Mouse (Mus musculus): ENCODE results near the gene Tmem178b.
A peak's percentile ranks its signal among the peaks of the same experiment; 100 is the strongest.

Gene Tmem178b

GRCm38 (mm10) chr6:39917729-39918128 is 44.7 kb downstream of the Tmem178b start:
- no peak for DNase-seq (ENCODE audit: low read depth, low spot score)

DNA sequence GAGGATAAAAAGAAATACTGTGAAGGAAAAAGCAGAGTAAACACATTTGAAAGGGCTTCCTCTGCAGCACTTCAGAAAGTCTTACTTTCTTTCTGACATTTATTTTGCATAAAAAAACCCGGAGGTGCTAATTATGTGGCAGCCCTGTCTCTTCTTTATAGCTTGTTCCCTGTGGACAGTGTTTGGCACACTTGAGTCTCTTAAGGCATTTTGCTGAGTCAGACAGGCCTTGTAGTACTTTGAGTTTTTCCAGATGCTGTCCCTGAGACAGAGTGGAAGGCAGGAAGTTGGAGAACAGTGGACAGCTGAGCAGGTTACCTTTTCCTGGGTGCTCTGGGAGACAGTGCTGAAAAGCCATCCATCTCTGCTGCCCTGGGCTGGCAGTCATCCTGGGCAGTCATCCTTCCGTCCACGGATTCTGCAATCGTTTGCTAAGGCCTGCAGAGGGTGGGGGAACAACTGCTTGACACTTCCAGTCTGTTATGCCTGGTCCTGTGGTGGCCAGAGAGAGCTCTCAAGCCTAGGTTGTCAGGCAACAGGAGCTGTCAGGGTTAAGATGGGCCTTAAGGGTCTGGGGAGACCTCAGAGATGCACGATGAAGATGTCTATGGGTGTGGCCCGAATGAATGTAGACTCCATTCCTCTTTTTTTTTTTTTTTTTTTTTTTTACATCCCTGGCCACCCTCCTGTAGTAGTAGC is 46.1 kb downstream of the Tmem178b start:
- no peak for DNase-seq (ENCODE audit: low read depth, low spot score)

- no peak for DNase-seq (ENCODE audit: low read depth, low spot score)
Measured at GRCm38 (mm10) chr6:39926442-39926841, 53.4 kb downstream of the Tmem178b start.

GRCm38 (mm10) chr6:39936590-39936989 is 63.5 kb downstream of the Tmem178b start:
- no peak for DNase-seq (ENCODE audit: low read depth, low spot score)

- DNase-seq (ENCODE audit: low read depth, low spot score), result no peak
Measured at GRCm38 (mm10) chr6:39940920-39941319, 67.8 kb downstream of the Tmem178b start.

- DNase-seq (ENCODE audit: low read depth, low spot score), result no peak
Measured at GRCm38 (mm10) chr6:39944854-39945253, 71.8 kb downstream of the Tmem178b start.

- no peak for DNase-seq (ENCODE audit: low read depth, low spot score)
Measured at GRCm38 (mm10) chr6:39945670-39946440, 72.8 kb downstream of the Tmem178b start.

DNA sequence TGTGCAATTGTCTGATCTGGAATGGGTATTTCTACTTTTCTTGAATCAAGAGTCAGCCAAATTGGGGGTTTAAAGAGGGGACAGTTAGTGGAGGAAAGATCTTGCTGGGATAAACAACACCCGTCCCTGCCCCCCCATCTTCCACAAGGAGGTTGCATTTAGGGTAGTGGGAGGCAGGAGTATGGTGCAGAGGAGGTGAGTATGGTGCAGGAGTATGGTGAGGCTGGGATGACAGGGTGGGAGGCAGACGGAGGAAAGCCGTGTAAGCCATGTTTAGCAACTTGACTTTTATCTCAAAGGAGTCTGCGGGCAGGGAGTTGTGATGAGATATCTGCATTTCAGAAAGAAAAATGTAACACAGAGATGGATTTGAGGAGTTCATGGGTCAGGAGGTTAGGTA is 73.5 kb downstream of the Tmem178b start:
- DNase-seq (ENCODE audit: low read depth, low spot score), result no peak

DNA sequence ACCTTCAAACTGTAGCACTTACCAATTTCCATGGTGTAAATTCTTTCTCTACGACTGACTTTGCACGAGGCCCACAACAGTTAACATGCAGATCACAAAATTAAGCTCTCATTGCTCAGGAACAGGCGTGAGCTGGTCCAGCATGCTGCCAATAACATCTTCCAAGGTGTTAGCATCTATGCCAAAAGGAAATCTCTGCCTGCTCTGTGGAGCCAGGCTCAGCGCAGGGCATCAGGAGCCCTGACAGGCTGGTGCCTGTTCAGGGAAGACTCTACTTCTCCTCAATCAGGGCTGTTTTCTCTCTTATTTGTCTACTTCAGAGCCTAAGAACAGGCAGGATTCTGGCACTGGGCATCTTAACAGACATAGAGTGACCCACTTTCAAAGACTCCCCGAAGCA is 80.9 kb downstream of the Tmem178b start:
- no peak for DNase-seq (ENCODE audit: low read depth, low spot score)

GRCm38 (mm10) chr6:39955211-39955610 is 82.1 kb downstream of the Tmem178b start:
- no peak for DNase-seq (ENCODE audit: low read depth, low spot score)

- no peak for DNase-seq (ENCODE audit: low read depth, low spot score)
Measured at GRCm38 (mm10) chr6:39964606-39965005, 91.5 kb downstream of the Tmem178b start.

GRCm38 (mm10) chr6:39970281-39970680 is 97.2 kb downstream of the Tmem178b start:
- no peak for DNase-seq (ENCODE audit: low read depth, low spot score)

DNA sequence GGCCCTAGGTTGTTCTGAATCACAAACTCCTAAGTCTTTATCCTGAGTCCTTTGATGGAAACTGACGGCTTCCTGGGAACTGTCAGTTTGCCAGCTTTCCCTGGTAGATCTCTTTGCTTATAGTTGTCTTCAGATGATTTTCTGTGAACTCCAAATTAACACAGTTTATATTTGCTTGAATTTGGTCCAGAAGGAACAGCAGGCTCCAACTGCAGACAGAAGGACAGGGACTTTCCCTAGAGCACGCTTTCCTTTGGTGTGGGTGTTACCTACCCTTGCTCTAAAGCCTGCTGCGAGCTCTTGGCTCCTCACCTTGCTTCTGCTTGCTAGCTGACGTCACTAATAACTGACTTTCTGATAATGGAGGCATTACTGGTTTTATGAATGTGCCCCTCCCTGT is 105.9 kb downstream of the Tmem178b start:
- DNase-seq (ENCODE audit: low read depth, low spot score), result no peak

DNA sequence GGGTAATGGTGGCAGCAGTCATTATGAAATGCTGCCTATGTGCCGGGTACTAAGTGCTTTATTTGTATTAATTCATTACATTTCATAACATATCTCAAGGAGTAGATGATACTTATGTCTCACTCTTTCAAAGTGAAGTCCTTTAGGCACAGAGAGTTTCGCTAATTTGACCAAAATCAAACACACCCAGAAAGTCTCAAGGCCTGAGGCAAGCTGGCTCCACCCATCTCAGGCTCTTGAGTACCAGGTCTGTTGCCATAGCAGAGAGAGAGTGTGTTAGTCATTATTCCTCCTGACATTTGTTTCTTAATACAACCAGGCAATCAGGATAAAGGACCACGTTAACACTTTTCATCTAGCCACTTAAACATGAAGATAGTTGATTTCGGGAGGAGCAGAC is 117.7 kb downstream of the Tmem178b start:
- DNase-seq (ENCODE audit: low read depth, low spot score), result no peak

- DNase-seq (ENCODE audit: low read depth, low spot score), result no peak
Measured at GRCm38 (mm10) chr6:39991922-39992321, 118.9 kb downstream of the Tmem178b start.

- DNase-seq (ENCODE audit: low read depth, low spot score), result no peak
Measured at GRCm38 (mm10) chr6:40006006-40006765, 133.1 kb downstream of the Tmem178b start.

DNA sequence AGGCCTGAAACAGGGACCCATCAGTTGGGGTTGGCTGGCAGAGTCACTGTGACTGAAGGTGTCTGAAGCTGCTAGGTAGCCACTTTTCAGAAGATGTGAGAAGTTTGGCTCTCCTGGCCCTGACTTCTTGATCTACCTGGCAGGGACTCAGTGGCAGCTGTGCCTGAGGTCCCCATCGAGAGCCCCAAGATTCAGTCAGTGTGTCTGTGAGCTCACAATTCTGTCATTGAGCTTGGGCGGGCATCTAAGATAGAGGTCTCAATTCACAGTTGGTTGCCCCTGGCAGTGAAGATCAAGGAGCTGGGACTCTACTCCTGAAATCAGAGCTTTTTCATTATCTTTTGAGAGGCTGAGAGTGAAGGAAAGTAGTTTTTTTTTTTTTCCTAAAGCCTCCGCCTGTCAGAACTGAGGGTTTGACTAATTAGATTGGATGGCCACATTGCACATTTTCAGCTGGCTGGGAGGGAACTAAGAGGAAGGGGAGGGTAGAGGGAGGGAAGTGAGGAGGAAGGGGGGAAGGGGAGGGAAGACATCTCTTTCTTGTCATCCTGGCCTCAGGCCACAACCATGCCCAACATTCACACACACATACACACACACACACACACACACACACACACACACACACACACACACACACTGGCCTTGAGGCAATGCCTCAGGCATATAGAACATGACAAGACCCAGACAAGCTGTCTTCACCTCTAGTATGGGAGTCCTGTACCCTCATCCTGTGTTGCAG is 135.3 kb downstream of the Tmem178b start:
- DNase-seq (ENCODE audit: low read depth, low spot score), result no peak

GRCm38 (mm10) chr6:40009718-40010117 is 136.6 kb downstream of the Tmem178b start:
- DNase-seq (ENCODE audit: low read depth, low spot score), result no peak

DNA sequence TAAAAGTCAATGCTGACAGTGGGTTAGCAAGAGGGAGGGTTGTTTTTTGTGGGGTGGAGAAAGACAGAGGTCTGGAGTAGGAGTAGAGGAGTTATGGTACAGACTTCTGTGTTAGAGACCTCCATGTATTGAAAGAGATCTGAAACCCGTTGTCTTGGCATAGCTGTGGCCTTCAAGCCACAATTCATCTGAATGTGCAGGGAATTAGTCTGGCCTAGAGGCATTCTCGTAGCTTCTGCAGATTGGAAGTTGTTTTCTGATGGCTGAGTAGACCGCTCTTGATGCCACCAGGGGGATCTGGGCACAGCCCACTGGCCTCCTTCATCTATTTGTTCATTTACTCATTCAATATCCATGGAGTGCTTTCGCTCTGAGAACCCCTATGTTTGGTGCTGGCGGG is 138.0 kb downstream of the Tmem178b start:
- DNase-seq (ENCODE audit: low read depth, low spot score), result no peak

- no peak for DNase-seq (ENCODE audit: low read depth, low spot score)
Measured at GRCm38 (mm10) chr6:40011609-40012008, 138.5 kb downstream of the Tmem178b start.

DNA sequence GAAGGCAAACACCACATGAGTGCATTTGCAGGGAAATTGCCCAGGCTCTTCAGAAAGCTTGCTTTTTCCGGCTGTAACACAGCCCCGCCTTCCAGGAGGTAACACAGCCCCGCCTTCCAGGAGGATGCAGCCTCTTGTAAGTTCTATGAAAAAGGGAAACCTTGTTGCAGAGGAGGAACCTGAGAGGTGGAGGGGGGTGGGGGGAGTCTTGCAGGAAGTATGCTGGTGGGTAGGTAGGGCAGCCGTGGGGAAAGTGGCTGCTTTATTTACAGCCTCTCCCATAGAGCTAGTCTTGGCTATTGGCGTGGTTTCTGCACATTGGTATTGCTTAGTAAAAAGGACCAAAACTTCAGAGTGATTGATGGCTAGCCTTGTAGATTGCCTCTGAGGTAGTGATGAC is 140.3 kb downstream of the Tmem178b start:
- peak; percentile 3 for DNase-seq (ENCODE audit: low read depth, low spot score)

- DNase-seq (ENCODE audit: low read depth, low spot score), result no peak
Measured at GRCm38 (mm10) chr6:40015185-40015584, 142.1 kb downstream of the Tmem178b start.

All from CD4-positive, CD25-positive, alpha-beta regulatory T cell, adult 2 months (primary cell).